Mouse (Mus musculus) mature B cell (primary cell): ENCODE measurements around the gene Rnase12.
"Not testable (repeated sequence)": the region's sequence is repeated elsewhere in the genome, so short reads cannot be mapped to it uniquely, and the experiment has no call there.

ENCODE experiments used
- in situ Hi-C: fragments of 300-500 bp; cut with MboI; formaldehyde crosslinking; loops from 2 replicates; pipeline ENCODE4 v1.14.3; 2019

The Rnase12 gene

GRCm38 (mm10) chr14:51057401-51057831, at the start of gene Rnase12:
TSS of gene Rnase12 (minus strand) at chr14:51057661.
- in situ Hi-C loops = no loop called here

GRCm38 (mm10) chr14:51106449-51106967, 49.0 kb upstream of the Rnase12 start:
- in situ Hi-C loops = loop anchor here (5.0 to 10.0 kb wide), 2 partner anchors 68 to 136 kb away; no protein-coding TSS in a partner anchor

GRCm38 (mm10) chr14:51104366-51104765, 46.9 kb upstream of the Rnase12 start:
- in situ Hi-C loops = loop anchor here (10.0 kb wide), 1 partner anchor 70 kb away; no protein-coding TSS in a partner anchor

GRCm38 (mm10) chr14:51103217-51103616, 45.8 kb upstream of the Rnase12 start:
- in situ Hi-C loops = loop anchor here (10.0 kb wide), 1 partner anchor 72 kb away; no protein-coding TSS in a partner anchor

- in situ Hi-C loops = loop anchor here (10.0 kb wide), 1 partner anchor 74 kb away; no protein-coding TSS in a partner anchor
Measured at GRCm38 (mm10) chr14:51101284-51101683, 43.8 kb upstream of the Rnase12 start.

- in situ Hi-C loops = no loop called here
Measured at GRCm38 (mm10) chr14:51098921-51099320, 41.5 kb upstream of the Rnase12 start.

GRCm38 (mm10) chr14:51098300-51098699, 40.8 kb upstream of the Rnase12 start:
- in situ Hi-C loops = not testable (repeated sequence)

- in situ Hi-C loops = no loop called here
Measured at GRCm38 (mm10) chr14:51095736-51096524, 38.5 kb upstream of the Rnase12 start.

GRCm38 (mm10) chr14:51094921-51095320, 37.5 kb upstream of the Rnase12 start:
- in situ Hi-C loops = no loop called here

- in situ Hi-C loops = no loop called here
Measured at GRCm38 (mm10) chr14:51094096-51094875, 36.8 kb upstream of the Rnase12 start.

GRCm38 (mm10) chr14:51093496-51093895, 36.0 kb upstream of the Rnase12 start:
- in situ Hi-C loops = no loop called here

GRCm38 (mm10) chr14:51092073-51092620, 34.7 kb upstream of the Rnase12 start:
- in situ Hi-C loops = no loop called here

- in situ Hi-C loops = no loop called here
Measured at GRCm38 (mm10) chr14:51090921-51091900, 33.8 kb upstream of the Rnase12 start, which contains the start of the genes Rnase4 and Ang. TSS of gene Rnase4 (plus strand) at chr14:51091077. TSS of gene Ang (plus strand) at chr14:51091150.

GRCm38 (mm10) chr14:51090077-51090781, 32.8 kb upstream of the Rnase12 start:
- in situ Hi-C loops = no loop called here

- in situ Hi-C loops = no loop called here
Measured at GRCm38 (mm10) chr14:51089674-51090076, 32.2 kb upstream of the Rnase12 start.

- in situ Hi-C loops = no loop called here
Measured at GRCm38 (mm10) chr14:51088970-51089673, 31.7 kb upstream of the Rnase12 start.

- in situ Hi-C loops = no loop called here
Measured at GRCm38 (mm10) chr14:51088166-51088969, 30.9 kb upstream of the Rnase12 start.

- in situ Hi-C loops = no loop called here
Measured at GRCm38 (mm10) chr14:51087762-51088161, 30.3 kb upstream of the Rnase12 start.

GRCm38 (mm10) chr14:51085911-51086310, 28.4 kb upstream of the Rnase12 start:
- in situ Hi-C loops = no loop called here
